Mouse (Mus musculus) midbrain, embryonic 14.5 days (tissue): ENCODE results near the gene 5730480H06Rik. TPM values are rescaled to one million over a fixed set of nuclear protein-coding genes. Genes with fewer than 3 reads are reported as not detected.

Experiments
- ATAC-seq: fragments of 200-750 bp; cut with Nextera tagmentation; 2 replicates; pipeline ENCODE4 v1.8.0; 2017; ENCODE audit warnings: moderate number of reproducible peaks, moderate library complexity; ENCODE audit not compliant: low FRiP score, low TSS enrichment
- DNase-seq: peaks from one replicate; pipeline ENCODE4 v3.0.0-alpha.2; 2015
- H3K27ac ChIP-seq: fragments of 300-500 bp; sonication (generic); replicated peaks from 2 replicates; pipeline ENCODE4 v1.5.1; 2014; ENCODE audit warnings: mild to moderate bottlenecking, low read depth, low read length, moderate library complexity
- H3K27me3 ChIP-seq: fragments of 300-500 bp; sonication (generic); 2 replicates; pipeline ENCODE4 v1.6.1; 2014; ENCODE audit warnings: low read length, control low read depth, mixed read lengths; ENCODE audit not compliant: control insufficient read depth, insufficient read depth
- H3K36me3 ChIP-seq: fragments of 300-500 bp; sonication (generic); 2 replicates; pipeline ENCODE4 v1.6.1; 2014; ENCODE audit warnings: low read length, control low read depth; ENCODE audit not compliant: control insufficient read depth, insufficient read depth
- H3K4me1 ChIP-seq: fragments of 300-500 bp; sonication (generic); 2 replicates; pipeline ENCODE4 v1.6.1; 2014; ENCODE audit warnings: mild to moderate bottlenecking, antibody characterized with exemption, low read length, control low read depth; ENCODE audit not compliant: control insufficient read depth, insufficient read depth
- H3K4me2 ChIP-seq: fragments of 300-500 bp; sonication (generic); 2 replicates; pipeline ENCODE4 v1.6.1; 2014; ENCODE audit warnings: mild to moderate bottlenecking, low read length, moderate library complexity
- H3K4me3 ChIP-seq: fragments of 300-500 bp; sonication (generic); replicated peaks from 2 replicates; pipeline ENCODE4 v1.5.1; 2014; ENCODE audit warnings: low read depth, low read length
- H3K9ac ChIP-seq: fragments of 300-500 bp; sonication (generic); replicated peaks from 2 replicates; pipeline ENCODE4 v1.6.1; 2014; ENCODE audit warnings: mild to moderate bottlenecking, low read length, moderate library complexity
- H3K9me3 ChIP-seq: fragments of 300-500 bp; sonication (generic); 2 replicates; pipeline ENCODE4 v1.6.1; 2016; ENCODE audit warnings: low read length, control low read depth, mixed read lengths; ENCODE audit not compliant: control insufficient read depth
- WGBS: fragments of 180-500 bp; shearing (Covaris S2); extraction: QIAGEN DNeasy Blood & Tissue Kit; methylation state at CpG from one replicate; pipeline ENCODE4 v1.1.7; 2014; 5-methylcytosine and 5-hydroxymethylcytosine counted together
- polyA plus RNA-seq: library from polyadenylated mRNA; unstranded; fragments of >200 nt; fragmentation: Nextera tagmentation; extraction: Ambion mirVana; gene quantifications from 2 replicates; pipeline ENCODE4 v1.2.1, GENCODE M21; 2014

The 5730480H06Rik gene
- polyA plus RNA-seq, 1 experiment from 2014 or later = 16.0 TPM

GRCm38 (mm10) chr5:48333884-48334513 is 6.2 kb downstream of the 5730480H06Rik start:
- Histone ChIP-seq H3K27ac (no peak overlapping the region), H3K36me3 (no peaks in the 10 kb centered on the region), H3K4me1 (no peaks in the 10 kb centered on the region), H3K9ac (no peak overlapping the region), H3K9me3 (no peaks in the 10 kb centered on the region), H3K4me2 (no peak overlapping the region), H3K4me3 (no peak overlapping the region), H3K27me3 (peaks cover 24% of the 10 kb centered on the region)
- whole genome bisulfite sequencing = 4% methylated on average over 9 of the region's 9 CpGs
- ATAC-seq = peak; percentile 63
- peak; percentile 37 for DNase-seq

DNA sequence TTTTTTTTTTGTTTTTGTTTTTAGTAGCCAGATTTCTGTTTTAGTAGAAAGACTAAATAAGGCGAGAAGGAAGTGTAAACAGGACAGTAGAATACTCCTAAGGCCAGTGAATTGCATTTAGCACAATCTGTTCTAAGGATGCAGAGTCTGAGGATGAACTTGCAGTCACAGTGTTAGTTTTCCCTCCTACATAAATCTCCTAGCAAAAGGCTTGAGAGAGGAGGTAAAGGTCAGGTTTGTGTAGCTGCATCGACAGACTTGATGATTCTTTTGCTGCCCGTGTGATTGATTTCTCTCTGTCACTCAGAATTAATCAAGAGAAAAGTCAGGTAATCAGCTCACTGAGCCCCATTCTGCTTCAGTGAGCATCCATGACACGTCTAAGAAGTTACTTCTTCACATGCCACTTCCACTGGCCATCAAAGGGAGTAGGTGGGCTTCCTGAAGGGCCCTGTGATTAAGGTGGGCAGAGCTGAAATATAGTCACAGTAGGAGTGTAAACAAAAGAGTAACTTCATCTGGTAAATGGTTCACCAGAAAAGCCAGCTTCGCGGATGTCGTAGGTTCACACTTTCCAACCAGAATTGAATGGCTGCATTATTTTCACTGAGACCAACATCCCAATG is 13.2 kb downstream of the 5730480H06Rik start:
- Histone ChIP-seq H3K9ac (no peak overlapping the region), H3K36me3 (no peaks in the 10 kb centered on the region), H3K27me3 (peaks cover 25% of the 10 kb centered on the region), H3K4me1 (no peaks in the 10 kb centered on the region), H3K9me3 (no peaks in the 10 kb centered on the region), H3K27ac (no peak overlapping the region), H3K4me3 (no peak overlapping the region), H3K4me2 (no peak overlapping the region)
- no peak for ATAC-seq
- 32% methylated on average over 7 of the region's 7 CpGs for WGBS
- DNase-seq = no peak

GRCm38 (mm10) chr5:48345095-48345982 is 17.6 kb downstream of the 5730480H06Rik start:
- peaks cover 8% of the 10 kb centered on the region; the same call in 1 of the 2 replicates for H3K27me3 ChIP-seq
- H3K9ac ChIP-seq = no peak overlapping the region
- H3K4me1 ChIP-seq = no peaks in the 10 kb centered on the region
- H3K27ac ChIP-seq = no peak overlapping the region
- H3K4me2 ChIP-seq = no peak overlapping the region
- no peaks in the 10 kb centered on the region for H3K9me3 ChIP-seq
- peak; percentile 74; the same call in 1 of the 2 replicates for ATAC-seq
- WGBS = 52% methylated on average over 5 of the region's 5 CpGs
- no peaks in the 10 kb centered on the region for H3K36me3 ChIP-seq
- H3K4me3 ChIP-seq = no peak overlapping the region
- DNase-seq = peak; percentile 87

DNA sequence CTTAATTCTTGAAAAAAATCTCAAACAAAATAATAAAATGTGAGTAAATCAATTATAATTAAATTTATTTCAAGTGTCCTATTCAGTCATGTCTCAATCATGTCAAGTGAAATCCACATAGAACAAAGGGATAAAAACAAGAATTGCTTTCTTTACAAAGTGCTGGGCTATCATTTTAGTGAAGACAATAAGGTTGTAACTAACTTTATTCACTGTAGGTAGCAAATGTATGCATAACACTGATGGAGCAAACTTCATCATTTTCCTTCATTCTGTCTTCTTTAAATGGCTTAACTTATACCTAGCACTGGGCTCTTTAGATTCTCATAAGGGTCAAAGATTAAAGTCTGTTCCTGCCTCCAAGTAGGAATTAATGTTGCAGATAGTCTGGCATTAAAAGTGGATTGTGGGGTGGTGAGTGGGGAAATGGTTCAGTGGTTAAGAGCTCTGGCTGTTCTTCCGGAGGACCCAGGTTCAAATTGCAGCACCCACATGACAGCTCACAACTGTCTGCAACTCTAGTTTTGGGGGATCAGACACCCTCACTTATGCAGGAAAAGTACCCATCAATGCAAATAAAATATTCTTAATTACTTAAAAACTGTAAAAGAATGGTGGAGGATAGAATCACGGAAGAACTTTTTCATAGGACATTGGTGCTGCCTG is 18.4 kb downstream of the 5730480H06Rik start:
- WGBS = 95% methylated on average over 2 of the region's 2 CpGs
- Histone ChIP-seq H3K9ac (no peak overlapping the region), H3K4me1 (no peaks in the 10 kb centered on the region), H3K27me3 (peaks cover 4% of the 10 kb centered on the region; the same call in 1 of the 2 replicates), H3K4me2 (no peak overlapping the region), H3K27ac (no peak overlapping the region), H3K36me3 (no peaks in the 10 kb centered on the region), H3K9me3 (no peaks in the 10 kb centered on the region), H3K4me3 (no peak overlapping the region)
- ATAC-seq (peak; percentile 6; the same call in 1 of the 2 replicates), DNase-seq (no peak)

DNA sequence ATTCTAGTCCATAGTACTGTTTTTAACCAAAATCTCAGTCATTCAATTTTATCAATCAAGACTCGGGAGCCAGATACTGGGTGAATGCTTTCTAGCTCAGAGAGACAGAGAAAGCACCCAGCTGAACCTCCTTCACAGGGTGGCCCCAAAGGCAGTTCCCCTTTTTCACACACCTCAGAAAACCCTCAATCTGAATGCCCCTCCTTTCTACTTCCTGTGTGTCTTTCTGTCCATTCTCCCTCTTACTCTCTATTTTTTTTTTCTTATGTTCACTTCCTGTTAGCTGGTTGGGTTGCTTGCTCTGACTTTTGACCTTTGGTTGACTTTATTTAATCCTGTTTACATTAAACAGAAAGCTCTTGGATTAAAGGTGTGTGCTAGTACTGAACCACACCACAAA is 21.6 kb downstream of the 5730480H06Rik start:
- no peak overlapping the region for H3K9ac ChIP-seq
- H3K4me1 ChIP-seq = no peaks in the 10 kb centered on the region
- DNase-seq (no peak), ATAC-seq (no peak)
- peaks cover 3% of the 10 kb centered on the region; the same call in 1 of the 2 replicates for H3K27me3 ChIP-seq
- H3K36me3 ChIP-seq = no peaks in the 10 kb centered on the region
- no peak overlapping the region for H3K4me3 ChIP-seq
- no peaks in the 10 kb centered on the region for H3K9me3 ChIP-seq
- no peak overlapping the region for H3K4me2 ChIP-seq
- WGBS = 88% methylated on average over 1 of the region's 1 CpGs
- H3K27ac ChIP-seq = no peak overlapping the region

DNA sequence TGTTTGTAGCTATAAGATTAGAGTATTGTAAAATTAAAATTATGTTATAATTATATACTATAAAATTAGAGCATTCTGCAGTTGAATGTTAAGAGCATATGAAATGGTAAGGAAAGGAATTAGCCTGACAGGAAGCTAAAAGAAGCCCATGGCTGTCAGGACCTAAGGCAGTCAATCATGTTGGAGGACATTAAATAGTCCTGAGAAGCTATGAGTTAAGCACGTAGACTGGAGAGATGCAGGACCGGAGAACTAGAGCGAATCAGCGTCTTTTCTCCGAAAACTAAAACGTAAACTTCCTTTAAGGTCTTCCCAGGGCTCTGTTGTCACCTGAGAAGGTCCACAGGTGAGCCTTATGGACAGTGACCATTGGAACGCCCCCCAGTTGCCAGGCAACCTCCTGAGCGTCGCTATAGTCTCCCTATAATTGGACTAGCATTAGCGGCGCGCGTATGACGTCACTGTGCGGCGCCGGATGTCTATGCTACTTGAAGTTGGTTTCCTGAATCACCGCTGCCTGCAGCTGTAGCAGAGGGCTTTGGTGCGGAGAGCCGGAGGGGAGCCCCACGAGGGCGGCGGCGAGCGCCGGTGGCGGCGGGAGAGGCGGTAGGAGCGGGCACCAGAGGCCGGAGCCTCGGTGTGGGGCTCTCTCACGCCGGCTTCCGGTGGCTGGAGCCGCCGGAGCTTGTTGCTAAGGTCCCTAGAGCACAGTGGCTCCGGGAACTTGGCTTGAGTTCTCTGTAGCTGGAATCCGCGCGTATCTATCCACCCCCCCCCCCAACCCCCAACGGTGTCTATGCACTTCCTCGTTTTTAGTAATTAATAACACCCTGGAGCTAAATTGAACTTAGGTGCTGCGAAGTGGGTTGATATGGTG is 44.4 kb downstream of the 5730480H06Rik start:
- Histone ChIP-seq H3K27ac (peak overlapping the region; percentile 55), H3K4me3 (peak overlapping the region; percentile 87), H3K4me1 (peaks cover 7% of the 10 kb centered on the region; the same call in 1 of the 2 replicates), H3K9ac (peak overlapping the region; percentile 70), H3K36me3 (peaks cover 19% of the 10 kb centered on the region), H3K27me3 (no peaks in the 10 kb centered on the region), H3K4me2 (peak overlapping the region; percentile 63), H3K9me3 (no peaks in the 10 kb centered on the region)
- DNase-seq = peak; percentile 99
- under 1% methylated on average over 43 of the region's 44 CpGs for WGBS
- ATAC-seq = peak; percentile 100

DNA sequence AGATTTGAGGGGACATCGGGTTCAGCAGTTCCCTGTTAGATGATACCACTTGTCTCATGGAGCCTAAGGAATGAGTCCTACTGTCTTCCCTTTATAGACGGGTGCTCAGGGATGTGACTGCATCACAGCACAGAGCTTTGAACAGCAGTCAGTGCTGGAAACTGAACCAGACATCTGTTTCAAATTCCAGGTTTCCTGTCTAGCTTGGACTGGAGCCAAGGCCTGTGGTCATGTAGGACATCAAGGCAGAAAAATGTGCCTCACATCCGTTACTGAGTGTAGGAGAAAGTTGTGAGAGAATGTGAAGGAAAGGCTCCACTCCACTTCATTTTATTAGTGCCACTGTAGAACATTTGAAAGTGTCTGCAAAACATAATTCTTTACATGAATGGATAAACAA is 74.7 kb downstream of the 5730480H06Rik start:
- DNase-seq (peak; percentile 14), ATAC-seq (no peak)
- peaks cover 8% of the 10 kb centered on the region; the same call in 1 of the 2 replicates for H3K36me3 ChIP-seq
- no peaks in the 10 kb centered on the region for H3K9me3 ChIP-seq
- H3K4me1 ChIP-seq = no peaks in the 10 kb centered on the region
- 84% methylated on average over 3 of the region's 3 CpGs for WGBS
- no peak overlapping the region for H3K4me3 ChIP-seq
- no peak overlapping the region for H3K4me2 ChIP-seq
- no peak overlapping the region for H3K9ac ChIP-seq
- no peaks in the 10 kb centered on the region for H3K27me3 ChIP-seq
- H3K27ac ChIP-seq = no peak overlapping the region
